Mouse (Mus musculus): ENCODE results near the gene Exoc2. TPM values are rescaled to one million over a fixed set of nuclear protein-coding genes. Genes with fewer than 3 reads are reported as not detected.

Gene Exoc2
- polyA plus RNA-seq (2012; rRNA removed) (4.4 and 7.0 TPM in 2 replicates), polyA plus RNA-seq (2014; fragmentation: Nextera tagmentation; extraction: Ambion mirVana) (13.8 and 14.8 TPM in 2 replicates)

GRCm38 (mm10) chr13:30973501-30974246 is at the start of gene Exoc2, which contains the start of gene Gm5447:
Exoc2 (minus strand) TSS chr13:30974093.
Gm5447 (plus strand) TSS chr13:30974204.
- Histone ChIP-seq H3K4me2 (ENCODE audit: low read depth) (peak within 1 kb of the TSS; percentile 67), H3K9me3 (ENCODE audit: control insufficient read depth, low read length) (no peaks in the 10 kb centered on the region), H3K27me3 (ENCODE audit: control insufficient read depth, insufficient read depth, low read length) (no peaks in the 10 kb centered on the region), H3K27ac (peak within 1 kb of the TSS; percentile 56), H3K36me3 (replicated peaks; ENCODE audit: control insufficient read depth, insufficient read depth, low read depth) (no peaks in the 10 kb centered on the region), H3K4me3 (ENCODE audit: insufficient read depth in 1 of 2, low read depth in 2 of 2, low read length in 2 of 2) (peak within 1 kb of the TSS; percentile 82 to 84), H3K9ac (replicated peaks) (peak within 1 kb of the TSS; percentile 82), H3K4me1 (replicated peaks; ENCODE audit: control insufficient read depth in 2 of 2, insufficient read depth in 2 of 2, low read length in 1 of 2) (peaks cover 6 to 18% of the 10 kb centered on the region in 2 experiments)
- DNase-seq (ENCODE audit: low read depth in 3 of 3, low spot score in 3 of 3), result peak; percentile 58 to 62 (median 59)
- ATAC-seq (ENCODE audit: insufficient read depth), result peak; percentile 94
- TF ChIP-seq CTCF (IDR thresholded peaks at IDR 0.05; ENCODE audit: low read depth) (no peak), EP300 (IDR thresholded peaks at IDR 0.05; ENCODE audit: low read depth) (no peak)
- WGBS (ENCODE audit: insufficient replicate concordance), result under 1% methylated on average over 54 of the region's 54 CpGs

DNA sequence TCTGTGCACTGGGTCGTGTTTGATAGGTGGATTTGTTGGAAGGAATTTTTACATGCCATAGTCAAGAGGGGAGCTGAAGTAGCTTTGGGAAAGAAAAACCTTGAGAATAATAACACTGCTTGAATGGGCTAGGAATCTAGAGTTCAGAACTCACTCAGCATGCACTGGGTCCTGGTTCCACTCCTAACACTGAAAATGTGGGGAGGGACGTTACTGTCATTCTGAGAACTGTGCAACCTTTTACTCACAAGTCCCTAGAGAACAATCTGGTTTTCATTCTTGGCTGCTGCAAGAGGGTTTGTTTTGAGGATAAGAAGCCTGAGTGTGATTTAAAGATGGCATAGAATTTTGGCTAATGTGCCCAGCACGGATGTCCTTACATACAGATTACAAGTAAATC is 49.8 kb upstream of the Exoc2 start:
- Histone ChIP-seq H3K9me3 (ENCODE audit: control insufficient read depth, low read length) (no peaks in the 10 kb centered on the region), H3K4me3 (ENCODE audit: insufficient read depth in 1 of 2, low read depth in 2 of 2, low read length in 2 of 2) (no peak overlapping the region), H3K36me3 (replicated peaks; ENCODE audit: control insufficient read depth, insufficient read depth, low read depth) (no peaks in the 10 kb centered on the region), H3K4me1 (replicated peaks; ENCODE audit: control insufficient read depth in 2 of 2, insufficient read depth in 2 of 2, low read length in 1 of 2) (no peaks in the 10 kb centered on the region), H3K27ac (no peak overlapping the region), H3K4me2 (ENCODE audit: low read depth) (no peak overlapping the region), H3K9ac (replicated peaks) (no peak overlapping the region), H3K27me3 (ENCODE audit: control insufficient read depth, insufficient read depth, low read length) (no peaks in the 10 kb centered on the region)
- ATAC-seq (ENCODE audit: insufficient read depth), result no peak
- WGBS (ENCODE audit: insufficient replicate concordance), result 50% methylated on average over 3 of the region's 3 CpGs
- TF ChIP-seq CTCF (IDR thresholded peaks at IDR 0.05; ENCODE audit: low read depth), result no peak
- no peak for TF ChIP-seq EP300 (IDR thresholded peaks at IDR 0.05; ENCODE audit: low read depth)
- DNase-seq (ENCODE audit: low read depth in 3 of 3, low spot score in 3 of 3), result no peak

DNA sequence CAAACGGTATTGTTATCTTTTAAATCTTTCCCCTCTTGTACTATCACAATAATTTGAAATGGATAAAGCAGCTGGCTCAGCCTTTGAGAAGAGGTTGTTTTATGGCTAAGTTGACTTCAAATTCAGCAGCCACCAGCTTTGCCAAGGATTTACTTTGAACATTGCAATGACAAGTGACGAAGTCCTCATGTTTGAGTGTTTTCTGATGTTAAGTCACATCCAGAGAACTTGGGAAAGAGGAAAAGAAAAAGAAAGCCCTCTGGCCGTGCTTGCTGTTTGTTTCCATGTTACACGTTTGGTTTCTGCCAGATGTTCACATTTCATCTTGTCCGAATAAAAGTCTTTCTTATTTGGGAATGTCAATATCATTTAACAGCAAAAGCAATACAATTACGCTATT is 48.0 kb upstream of the Exoc2 start:
- H3K9ac ChIP-seq (replicated peaks), result no peak overlapping the region
- no peak overlapping the region for H3K4me3 ChIP-seq (ENCODE audit: insufficient read depth in 1 of 2, low read depth in 2 of 2, low read length in 2 of 2)
- no peaks in the 10 kb centered on the region for H3K27me3 ChIP-seq (ENCODE audit: control insufficient read depth, insufficient read depth, low read length)
- H3K36me3 ChIP-seq (replicated peaks; ENCODE audit: control insufficient read depth, insufficient read depth, low read depth), result no peaks in the 10 kb centered on the region
- H3K4me2 ChIP-seq (ENCODE audit: low read depth), result no peak overlapping the region
- TF ChIP-seq EP300 (IDR thresholded peaks at IDR 0.05; ENCODE audit: low read depth) (no peak), CTCF (IDR thresholded peaks at IDR 0.05; ENCODE audit: low read depth) (no peak)
- H3K9me3 ChIP-seq (ENCODE audit: control insufficient read depth, low read length), result no peaks in the 10 kb centered on the region
- no peak for DNase-seq (ENCODE audit: low read depth in 3 of 3, low spot score in 3 of 3)
- H3K4me1 ChIP-seq (replicated peaks; ENCODE audit: control insufficient read depth in 2 of 2, insufficient read depth in 2 of 2, low read length in 1 of 2), result no peaks in the 10 kb centered on the region
- WGBS (ENCODE audit: insufficient replicate concordance), result 54% methylated on average over 6 of the region's 6 CpGs
- no peak overlapping the region for H3K27ac ChIP-seq
- ATAC-seq (ENCODE audit: insufficient read depth), result no peak

- no peaks in the 10 kb centered on the region for H3K36me3 ChIP-seq (replicated peaks; ENCODE audit: control insufficient read depth, insufficient read depth, low read depth)
- no peak overlapping the region for H3K27ac ChIP-seq
- H3K9me3 ChIP-seq (ENCODE audit: control insufficient read depth, low read length), result no peaks in the 10 kb centered on the region
- TF ChIP-seq EP300 (IDR thresholded peaks at IDR 0.05; ENCODE audit: low read depth) (no peak), CTCF (IDR thresholded peaks at IDR 0.05; ENCODE audit: low read depth) (no peak)
- no peak overlapping the region for H3K9ac ChIP-seq (replicated peaks)
- no peak for ATAC-seq (ENCODE audit: insufficient read depth)
- DNase-seq (ENCODE audit: low read depth in 3 of 3, low spot score in 3 of 3), result no peak
- no peaks in the 10 kb centered on the region for H3K4me1 ChIP-seq (replicated peaks; ENCODE audit: control insufficient read depth in 2 of 2, insufficient read depth in 2 of 2, low read length in 1 of 2)
- no peak overlapping the region for H3K4me2 ChIP-seq (ENCODE audit: low read depth)
- no peaks in the 10 kb centered on the region for H3K27me3 ChIP-seq (ENCODE audit: control insufficient read depth, insufficient read depth, low read length)
- WGBS (ENCODE audit: insufficient replicate concordance), result 52% methylated on average over 4 of the region's 4 CpGs
- no peak overlapping the region for H3K4me3 ChIP-seq (ENCODE audit: insufficient read depth in 1 of 2, low read depth in 2 of 2, low read length in 2 of 2)
Measured at GRCm38 (mm10) chr13:31021514-31021913, 47.6 kb upstream of the Exoc2 start.

DNA sequence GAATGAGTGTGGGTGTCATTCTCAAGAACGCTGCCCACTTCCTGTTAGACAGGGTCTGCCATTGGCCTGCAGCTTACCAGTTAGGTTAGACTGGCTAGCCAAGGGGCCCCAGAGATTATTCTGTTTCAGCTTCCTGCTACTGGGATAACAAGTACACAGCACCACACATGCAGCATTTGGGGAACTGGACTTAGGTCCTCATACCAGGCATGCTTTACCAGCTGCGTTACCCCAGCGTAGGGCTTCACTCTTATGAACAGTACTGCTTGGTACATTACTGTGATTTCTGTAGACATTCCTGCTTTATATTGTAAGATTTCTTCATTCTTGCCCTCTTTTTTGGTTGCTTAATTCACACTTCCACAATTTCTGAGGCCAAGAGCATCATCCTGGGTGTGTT is 43.7 kb upstream of the Exoc2 start:
- Histone ChIP-seq H3K4me2 (ENCODE audit: low read depth) (no peak overlapping the region), H3K36me3 (replicated peaks; ENCODE audit: control insufficient read depth, insufficient read depth, low read depth) (no peaks in the 10 kb centered on the region), H3K27me3 (ENCODE audit: control insufficient read depth, insufficient read depth, low read length) (no peaks in the 10 kb centered on the region), H3K4me3 (ENCODE audit: insufficient read depth in 1 of 2, low read depth in 2 of 2, low read length in 2 of 2) (no peak overlapping the region), H3K4me1 (replicated peaks; ENCODE audit: control insufficient read depth in 2 of 2, insufficient read depth in 2 of 2, low read length in 1 of 2) (no peaks in the 10 kb centered on the region), H3K9me3 (ENCODE audit: control insufficient read depth, low read length) (no peaks in the 10 kb centered on the region), H3K9ac (replicated peaks) (no peak overlapping the region), H3K27ac (no peak overlapping the region)
- DNase-seq (ENCODE audit: low read depth in 3 of 3, low spot score in 3 of 3) (no peak), ATAC-seq (ENCODE audit: insufficient read depth) (no peak)
- TF ChIP-seq EP300 (IDR thresholded peaks at IDR 0.05; ENCODE audit: low read depth) (no peak), CTCF (IDR thresholded peaks at IDR 0.05; ENCODE audit: low read depth) (no peak)
- 58% methylated on average over 3 of the region's 3 CpGs for WGBS (ENCODE audit: insufficient replicate concordance)
